Mouse (Mus musculus): ENCODE measurements around the gene Lag3. TPM values are rescaled to one million over a fixed set of nuclear protein-coding genes. Genes with fewer than 3 reads are reported as not detected.

The Lag3 gene
- polyA plus RNA-seq, 1 experiment from 2014 or later: 1.3 TPM

GRCm38 (mm10) chr6:124910032-124910431 lies 1.5 kb downstream of the Lag3 start:
- Histone ChIP-seq H3K4me1 (ENCODE audit: control insufficient read depth, insufficient read depth, low read length) (peaks cover 18% of the 10 kb centered on the region), H3K27ac (ENCODE audit: low read length) (no peak overlapping the region), H3K36me3 (ENCODE audit: control insufficient read depth, insufficient read depth, low read length) (peaks cover 26% of the 10 kb centered on the region), H3K9ac (replicated peaks; ENCODE audit: low read depth, low read length) (peak overlapping the region; percentile 10; the same call in 1 of the 2 replicates), H3K27me3 (ENCODE audit: control insufficient read depth, insufficient read depth, low read length) (no peaks in the 10 kb centered on the region), H3K4me2 (replicated peaks; ENCODE audit: low read depth, low read length) (peak overlapping the region; percentile 42), H3K4me3 (ENCODE audit: low read depth, low read length) (peak overlapping the region; percentile 15; the same call in 1 of the 2 replicates), H3K9me3 (ENCODE audit: control insufficient read depth, low read depth, low read length) (no peaks in the 10 kb centered on the region)
- 7% methylated on average over 32 of the region's 32 CpGs for WGBS
- peak; percentile 67 for ATAC-seq (ENCODE audit: insufficient number of reproducible peaks, insufficient read depth, low FRiP score, low read depth)

DNA sequence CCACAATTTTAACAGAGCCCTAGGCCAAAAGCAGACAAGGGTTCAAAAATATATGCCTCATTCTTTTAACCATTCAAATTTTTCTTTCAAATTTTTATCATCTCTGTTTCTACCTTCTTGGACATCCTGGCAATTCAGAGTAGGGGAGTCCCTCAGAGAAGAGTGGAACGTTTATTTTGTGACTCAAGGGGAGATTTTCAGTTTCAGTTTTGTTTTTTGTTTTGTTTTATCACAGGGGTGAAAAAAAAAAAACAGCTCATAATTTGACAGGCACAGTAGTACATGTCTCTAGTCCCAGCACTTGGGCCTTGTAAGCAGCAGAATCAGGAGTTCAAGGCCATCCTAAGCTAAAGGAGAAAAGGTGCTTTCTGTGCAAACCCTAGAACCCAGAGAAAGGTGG lies 3.7 kb downstream of the Lag3 start:
- no peak for ATAC-seq (ENCODE audit: insufficient number of reproducible peaks, insufficient read depth, low FRiP score, low read depth)
- Histone ChIP-seq H3K36me3 (ENCODE audit: control insufficient read depth, insufficient read depth, low read length) (peaks cover 4% of the 10 kb centered on the region; the same call in 1 of the 2 replicates), H3K9ac (replicated peaks; ENCODE audit: low read depth, low read length) (no peak overlapping the region), H3K27me3 (ENCODE audit: control insufficient read depth, insufficient read depth, low read length) (no peaks in the 10 kb centered on the region), H3K9me3 (ENCODE audit: control insufficient read depth, low read depth, low read length) (no peaks in the 10 kb centered on the region), H3K4me1 (ENCODE audit: control insufficient read depth, insufficient read depth, low read length) (peaks cover 16% of the 10 kb centered on the region; the same call in 1 of the 2 replicates), H3K4me3 (ENCODE audit: low read depth, low read length) (no peak overlapping the region), H3K4me2 (replicated peaks; ENCODE audit: low read depth, low read length) (no peak overlapping the region), H3K27ac (ENCODE audit: low read length) (no peak overlapping the region)
- 74% methylated on average over 1 of the region's 1 CpGs for WGBS

- Histone ChIP-seq H3K9ac (replicated peaks; ENCODE audit: low read depth, low read length) (0 out of 2 replicates have a peak overlapping the region, but pooled peaks have one; percentile 49), H3K27me3 (ENCODE audit: control insufficient read depth, insufficient read depth, low read length) (no peaks in the 10 kb centered on the region), H3K9me3 (ENCODE audit: control insufficient read depth, low read depth, low read length) (no peaks in the 10 kb centered on the region), H3K27ac (ENCODE audit: low read length) (peak overlapping the region; percentile 99), H3K4me1 (ENCODE audit: control insufficient read depth, insufficient read depth, low read length) (peaks cover 7% of the 10 kb centered on the region; the same call in 1 of the 2 replicates), H3K4me3 (ENCODE audit: low read depth, low read length) (no peak overlapping the region), H3K4me2 (replicated peaks; ENCODE audit: low read depth, low read length) (peak overlapping the region; percentile 76), H3K36me3 (ENCODE audit: control insufficient read depth, insufficient read depth, low read length) (no peaks in the 10 kb centered on the region)
- ATAC-seq (ENCODE audit: insufficient number of reproducible peaks, insufficient read depth, low FRiP score, low read depth): no peak
- whole genome bisulfite sequencing: 27% methylated on average over 14 of the region's 16 CpGs
These were observed 6.3 kb downstream of the Lag3 start for GRCm38 (mm10) chr6:124904991-124905860.

- H3K9ac ChIP-seq (replicated peaks; ENCODE audit: low read depth, low read length): peak overlapping the region; percentile 49
- 11% methylated on average over 24 of the region's 24 CpGs for WGBS
- no peaks in the 10 kb centered on the region for H3K27me3 ChIP-seq (ENCODE audit: control insufficient read depth, insufficient read depth, low read length)
- peak; percentile 77 for ATAC-seq (ENCODE audit: insufficient number of reproducible peaks, insufficient read depth, low FRiP score, low read depth)
- peak overlapping the region; percentile 99 for H3K27ac ChIP-seq (ENCODE audit: low read length)
- H3K36me3 ChIP-seq (ENCODE audit: control insufficient read depth, insufficient read depth, low read length): no peaks in the 10 kb centered on the region
- H3K9me3 ChIP-seq (ENCODE audit: control insufficient read depth, low read depth, low read length): no peaks in the 10 kb centered on the region
- H3K4me3 ChIP-seq (ENCODE audit: low read depth, low read length): peak overlapping the region; percentile 40
- H3K4me2 ChIP-seq (replicated peaks; ENCODE audit: low read depth, low read length): peak overlapping the region; percentile 76
- H3K4me1 ChIP-seq (ENCODE audit: control insufficient read depth, insufficient read depth, low read length): no peaks in the 10 kb centered on the region
These were observed 7.1 kb downstream of the Lag3 start for GRCm38 (mm10) chr6:124904161-124904981.

DNA sequence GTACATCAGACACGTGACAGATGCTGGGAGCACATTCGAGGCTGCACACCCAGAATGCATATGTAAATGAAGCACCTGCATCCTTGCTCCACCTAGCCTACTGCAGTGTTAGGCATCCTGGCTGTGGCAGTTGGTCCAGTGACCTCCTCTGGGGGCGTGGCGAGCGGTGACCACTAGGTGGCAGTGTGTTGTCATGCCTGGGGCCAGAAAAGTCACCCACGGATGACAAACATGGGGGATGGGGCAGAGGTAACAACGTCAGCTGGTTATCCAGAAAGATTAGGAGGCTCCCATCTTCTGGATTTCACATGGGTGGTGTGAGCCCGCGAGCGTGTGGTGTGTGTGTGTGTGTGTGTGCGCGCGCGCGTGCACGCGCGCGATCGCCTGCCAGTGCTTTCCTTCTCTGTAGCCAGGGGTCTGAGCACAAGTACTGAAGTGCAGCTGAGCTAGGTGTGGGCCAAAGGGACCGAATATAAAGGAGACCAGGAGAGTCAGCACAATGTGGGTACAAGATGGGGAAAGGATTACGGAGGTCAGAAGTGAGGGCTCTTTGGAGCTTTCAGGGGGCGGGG lies 7.8 kb downstream of the Lag3 start:
- H3K27me3 ChIP-seq (ENCODE audit: control insufficient read depth, insufficient read depth, low read length): no peaks in the 10 kb centered on the region
- peak; percentile 81 for ATAC-seq (ENCODE audit: insufficient number of reproducible peaks, insufficient read depth, low FRiP score, low read depth)
- peak overlapping the region; percentile 49 for H3K9ac ChIP-seq (replicated peaks; ENCODE audit: low read depth, low read length)
- H3K4me1 ChIP-seq (ENCODE audit: control insufficient read depth, insufficient read depth, low read length): no peaks in the 10 kb centered on the region
- H3K36me3 ChIP-seq (ENCODE audit: control insufficient read depth, insufficient read depth, low read length): no peaks in the 10 kb centered on the region
- H3K9me3 ChIP-seq (ENCODE audit: control insufficient read depth, low read depth, low read length): no peaks in the 10 kb centered on the region
- H3K4me2 ChIP-seq (replicated peaks; ENCODE audit: low read depth, low read length): peak overlapping the region; percentile 76
- WGBS: 0% methylated on average over 23 of the region's 23 CpGs
- H3K27ac ChIP-seq (ENCODE audit: low read length): peak overlapping the region; percentile 99
- H3K4me3 ChIP-seq (ENCODE audit: low read depth, low read length): peak overlapping the region; percentile 40

- Histone ChIP-seq H3K4me3 (ENCODE audit: low read depth, low read length) (no peak overlapping the region), H3K27me3 (ENCODE audit: control insufficient read depth, insufficient read depth, low read length) (no peaks in the 10 kb centered on the region), H3K9me3 (ENCODE audit: control insufficient read depth, low read depth, low read length) (no peaks in the 10 kb centered on the region), H3K4me2 (replicated peaks; ENCODE audit: low read depth, low read length) (no peak overlapping the region), H3K27ac (ENCODE audit: low read length) (no peak overlapping the region), H3K9ac (replicated peaks; ENCODE audit: low read depth, low read length) (no peak overlapping the region), H3K4me1 (ENCODE audit: control insufficient read depth, insufficient read depth, low read length) (no peaks in the 10 kb centered on the region), H3K36me3 (ENCODE audit: control insufficient read depth, insufficient read depth, low read length) (no peaks in the 10 kb centered on the region)
- no peak for ATAC-seq (ENCODE audit: insufficient number of reproducible peaks, insufficient read depth, low FRiP score, low read depth)
These were observed 9.7 kb downstream of the Lag3 start for GRCm38 (mm10) chr6:124901851-124902250.

- Histone ChIP-seq H3K27ac (ENCODE audit: low read length) (no peak overlapping the region), H3K36me3 (ENCODE audit: control insufficient read depth, insufficient read depth, low read length) (no peaks in the 10 kb centered on the region), H3K4me3 (ENCODE audit: low read depth, low read length) (no peak overlapping the region), H3K4me2 (replicated peaks; ENCODE audit: low read depth, low read length) (no peak overlapping the region), H3K27me3 (ENCODE audit: control insufficient read depth, insufficient read depth, low read length) (no peaks in the 10 kb centered on the region), H3K9ac (replicated peaks; ENCODE audit: low read depth, low read length) (no peak overlapping the region), H3K4me1 (ENCODE audit: control insufficient read depth, insufficient read depth, low read length) (no peaks in the 10 kb centered on the region), H3K9me3 (ENCODE audit: control insufficient read depth, low read depth, low read length) (no peaks in the 10 kb centered on the region)
- no peak for ATAC-seq (ENCODE audit: insufficient number of reproducible peaks, insufficient read depth, low FRiP score, low read depth)
- 57% methylated on average over 10 of the region's 10 CpGs for WGBS
These were observed 10.6 kb downstream of the Lag3 start for GRCm38 (mm10) chr6:124900801-124901480.

Measured in stomach, embryonic 14.5 days (tissue).